Mouse (Mus musculus) embryo, embryonic 10 days (tissue): ENCODE results near the gene Cwc22.

Experiments
- DNase-seq: peaks from one replicate; pipeline ENCODE4 v3.0.0-alpha.2; 2015; ENCODE audit warnings: low spot score

Cwc22 gene

DNA sequence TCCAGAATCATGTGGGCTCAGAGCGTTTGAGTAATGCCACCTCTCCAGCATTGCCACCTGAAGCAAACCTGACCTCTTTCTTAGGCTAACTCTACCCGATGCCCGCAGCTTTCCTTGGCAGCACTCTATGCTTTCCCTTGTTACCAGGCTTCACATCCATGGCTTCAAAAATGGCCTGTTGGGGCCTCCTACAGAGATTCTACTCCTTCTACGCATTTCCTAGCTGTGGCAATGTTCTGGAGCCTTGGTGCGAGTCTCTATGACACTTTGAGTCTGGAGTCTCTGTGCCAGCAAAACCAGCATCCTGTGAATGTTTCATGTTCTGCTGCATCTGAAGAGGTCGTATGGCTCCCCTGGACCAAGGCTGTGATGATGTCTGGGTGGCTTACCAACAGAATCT lies 69.8 kb downstream of the Cwc22 start:
- no peak for DNase-seq

DNA sequence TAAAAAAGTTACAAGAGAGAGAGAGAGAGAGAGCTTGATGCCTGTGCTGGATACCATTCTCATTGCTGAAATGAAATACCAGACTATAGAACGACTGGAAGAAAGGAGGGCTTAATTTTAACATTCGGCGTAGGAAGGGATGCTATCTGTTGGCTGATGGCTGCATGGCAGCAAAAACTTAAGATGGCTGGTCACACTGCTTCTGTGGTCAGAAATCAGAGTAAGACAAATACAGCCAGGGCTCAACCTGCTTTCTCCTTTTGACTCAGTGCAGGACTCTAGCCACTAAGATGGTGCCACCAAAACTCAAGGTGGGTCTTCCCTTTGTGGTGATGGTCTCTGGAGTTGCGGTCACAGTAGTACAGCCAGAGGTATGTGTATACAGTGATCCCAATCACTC lies 70.7 kb downstream of the Cwc22 start:
- no peak for DNase-seq

DNA sequence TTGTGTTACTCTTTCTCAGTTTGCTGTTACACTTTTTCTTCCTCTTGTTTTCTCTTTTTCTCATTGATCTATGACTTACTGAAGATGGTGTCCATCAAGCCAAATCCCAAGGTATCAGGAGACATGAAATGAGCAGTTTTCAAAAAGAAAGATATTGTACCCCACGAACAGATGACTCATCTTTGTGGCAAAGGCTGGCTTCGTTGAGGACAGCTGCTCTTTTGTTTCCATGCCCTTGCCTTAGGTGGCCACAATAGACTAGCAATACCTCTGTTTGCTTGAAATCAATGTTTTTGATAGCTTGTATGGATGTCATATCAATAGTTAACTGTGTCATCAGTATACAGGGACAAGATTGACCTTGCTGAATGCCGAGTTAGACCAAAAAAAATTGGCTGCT lies 71.5 kb downstream of the Cwc22 start:
- no peak for DNase-seq

DNA sequence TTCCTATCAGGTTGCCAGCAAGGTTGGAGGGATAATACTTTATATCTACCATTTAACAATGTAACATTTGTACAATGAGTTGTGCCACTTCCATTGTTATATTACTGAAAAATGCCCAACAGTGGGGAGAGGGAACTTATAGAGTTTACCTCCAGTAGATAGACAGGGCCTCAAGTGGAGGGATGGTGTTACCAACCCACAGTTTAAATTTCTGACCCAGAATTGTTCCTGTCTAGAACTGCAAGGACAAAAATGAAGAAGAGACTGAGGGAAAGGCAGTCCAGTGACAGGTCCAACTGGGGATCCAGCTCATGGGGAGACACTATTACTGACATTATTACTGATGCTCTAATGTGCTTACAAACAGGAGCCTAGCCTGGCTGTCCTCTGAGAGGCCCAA lies 72.4 kb downstream of the Cwc22 start:
- no peak for DNase-seq

DNA sequence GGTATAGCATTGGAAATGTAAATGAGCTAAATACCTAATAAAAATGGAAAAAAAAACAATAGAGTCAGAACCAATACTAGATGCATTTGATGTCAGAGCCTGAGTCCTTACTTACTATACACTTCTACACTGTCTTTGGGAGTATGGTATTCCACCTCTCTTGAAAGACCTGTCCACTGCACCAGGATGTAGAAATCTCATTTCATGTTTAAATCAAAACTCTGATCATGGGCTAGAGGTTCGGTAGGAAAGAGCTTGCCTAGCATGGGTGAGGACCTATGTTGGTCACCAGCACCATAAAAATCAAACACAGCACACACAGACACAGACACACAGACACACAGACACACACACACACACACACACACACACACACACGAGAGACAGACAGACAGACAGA lies 73.5 kb downstream of the Cwc22 start:
- no peak for DNase-seq

DNA sequence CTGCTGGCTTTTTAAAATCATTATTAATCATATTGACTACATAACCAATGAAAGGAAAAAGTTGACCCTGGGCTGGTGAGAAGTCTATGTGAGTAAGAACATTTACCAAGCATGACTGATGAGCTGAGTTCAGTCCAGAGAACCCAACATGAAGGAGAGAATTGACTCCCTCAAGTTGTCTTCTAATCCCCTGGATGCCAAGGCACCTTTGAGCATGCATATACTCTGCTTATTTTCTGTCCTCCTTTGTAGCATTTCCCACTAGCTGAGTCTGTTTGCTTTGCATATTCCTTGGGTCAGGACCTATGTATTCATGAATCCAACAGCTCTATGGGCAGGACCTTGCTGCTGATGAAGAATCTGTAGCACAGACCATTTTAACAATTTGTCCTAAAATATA lies 75.0 kb downstream of the Cwc22 start:
- no peak for DNase-seq

DNA sequence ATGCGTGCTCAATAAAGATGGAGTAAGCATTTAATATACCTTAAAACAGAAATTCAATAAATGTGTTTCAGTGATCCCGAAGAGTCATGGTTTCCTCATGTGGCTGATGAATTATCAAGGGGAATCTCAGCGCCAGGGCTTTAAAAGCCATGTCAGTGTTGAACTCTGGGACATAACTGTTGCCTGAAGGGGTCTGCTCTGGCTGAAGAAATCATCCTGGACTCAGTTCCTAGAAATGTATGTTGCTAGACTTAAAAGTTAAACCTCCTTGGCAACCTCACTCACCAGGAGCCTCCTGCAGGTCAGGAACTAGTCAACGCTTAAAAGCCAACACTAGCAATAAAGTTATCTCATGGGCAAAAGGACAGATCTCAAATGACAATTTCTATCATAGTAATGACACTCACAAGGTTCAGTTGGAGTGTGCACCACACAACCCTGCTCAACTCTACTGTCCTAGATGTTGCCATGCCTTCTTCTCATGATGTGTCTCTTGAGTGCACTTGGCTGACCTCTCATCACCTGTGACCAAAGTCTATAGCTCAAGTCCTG lies 76.4 kb downstream of the Cwc22 start:
- DNase-seq: no peak

DNA sequence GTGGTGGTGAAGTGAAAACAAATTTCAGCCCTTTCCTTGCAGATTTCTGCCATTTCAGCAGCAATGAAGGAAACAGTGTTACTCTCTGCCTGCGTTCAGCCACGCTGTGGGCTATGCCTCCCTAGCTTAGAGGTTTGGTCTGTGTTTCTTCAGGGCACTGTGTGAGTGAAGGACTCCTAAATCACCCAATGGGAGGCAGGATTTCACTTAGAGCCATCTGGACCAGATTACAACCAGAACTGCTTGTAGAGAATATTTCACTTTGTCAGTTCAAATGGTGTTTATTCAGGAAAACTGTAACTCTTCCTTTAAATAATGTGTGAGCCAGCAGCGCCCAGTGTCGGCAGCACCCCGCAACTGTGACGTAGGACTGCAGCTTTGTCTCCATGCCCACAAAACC lies 82.2 kb downstream of the Cwc22 start:
- DNase-seq: peak; percentile 63

DNA sequence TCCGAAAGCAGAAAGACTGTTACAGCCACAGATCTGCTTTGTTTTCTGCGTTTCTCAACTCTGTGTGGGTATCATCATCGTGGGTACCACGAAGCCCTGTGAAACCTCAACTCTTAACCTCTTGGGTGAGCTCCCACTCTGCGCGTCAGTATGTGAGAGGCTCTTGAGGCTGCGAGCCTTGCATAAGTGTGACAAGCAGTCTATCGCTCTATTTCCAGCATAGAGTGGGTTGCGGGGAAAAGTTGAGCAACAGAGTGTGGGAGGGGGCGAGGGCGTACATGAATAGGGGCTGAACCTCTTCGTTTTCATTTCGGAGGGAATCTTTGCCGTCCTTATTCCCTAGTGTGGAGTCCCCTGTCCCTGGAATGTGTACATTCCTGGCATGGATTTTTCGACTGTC lies 82.7 kb downstream of the Cwc22 start:
- no peak for DNase-seq

DNA sequence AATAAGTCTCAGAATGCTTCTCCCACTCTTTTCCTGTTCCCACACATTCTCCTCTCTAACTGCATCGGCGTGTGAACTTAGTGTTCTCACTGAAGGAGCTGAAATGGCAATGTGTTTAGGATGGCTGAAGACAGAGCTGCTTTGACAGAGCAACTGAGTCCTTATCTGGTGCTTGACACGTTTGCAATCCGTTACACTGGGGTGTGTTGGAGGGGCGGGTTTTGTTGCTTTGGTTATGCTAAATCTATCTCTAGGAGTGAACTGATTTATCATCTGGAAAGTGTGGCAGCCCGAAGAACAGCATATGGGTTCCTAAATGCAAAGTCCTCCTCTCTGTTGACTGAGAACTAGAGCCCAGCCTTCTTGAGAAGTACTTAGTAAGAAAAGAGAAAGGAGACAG lies 104.7 kb downstream of the Cwc22 start:
- no peak for DNase-seq

DNA sequence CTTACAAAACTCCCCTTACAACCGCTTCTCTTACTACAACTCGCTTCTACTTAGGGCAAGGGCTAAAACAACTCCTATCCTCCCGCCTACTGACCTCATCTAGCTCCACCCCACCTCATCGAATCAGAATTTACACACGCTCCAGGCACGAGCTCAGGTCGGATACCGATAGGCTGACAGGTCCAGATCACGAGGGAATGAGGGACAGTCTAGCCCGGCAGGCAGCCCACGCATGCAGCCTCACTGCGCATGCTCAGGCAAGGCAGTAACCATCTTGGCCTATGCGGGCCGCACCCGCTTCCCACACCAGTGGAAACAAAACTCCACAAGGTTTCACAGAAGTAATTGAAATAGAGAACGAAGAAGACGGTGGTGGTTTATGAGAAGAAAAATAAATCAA lies 106.6 kb downstream of the Cwc22 start:
- DNase-seq: no peak

DNA sequence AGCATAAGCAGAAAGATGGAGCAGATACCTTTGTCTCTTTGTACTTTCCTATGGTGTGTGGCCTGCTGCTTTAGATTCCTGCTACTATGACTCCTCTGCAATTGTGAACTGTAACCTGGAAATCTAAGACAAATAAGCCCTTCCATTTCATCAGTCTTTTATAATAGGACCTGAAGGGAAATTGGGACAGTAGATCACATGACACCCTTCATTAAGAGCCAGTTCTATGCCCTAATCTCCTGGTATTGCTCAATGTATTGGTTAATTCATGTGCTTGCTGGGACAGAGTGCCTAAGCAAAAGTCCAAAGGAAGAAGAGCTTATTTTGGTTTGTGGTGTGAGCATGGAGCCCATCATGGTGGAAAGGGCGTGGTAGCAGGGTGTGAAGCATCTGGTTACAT lies 107.5 kb downstream of the Cwc22 start:
- DNase-seq: no peak

DNA sequence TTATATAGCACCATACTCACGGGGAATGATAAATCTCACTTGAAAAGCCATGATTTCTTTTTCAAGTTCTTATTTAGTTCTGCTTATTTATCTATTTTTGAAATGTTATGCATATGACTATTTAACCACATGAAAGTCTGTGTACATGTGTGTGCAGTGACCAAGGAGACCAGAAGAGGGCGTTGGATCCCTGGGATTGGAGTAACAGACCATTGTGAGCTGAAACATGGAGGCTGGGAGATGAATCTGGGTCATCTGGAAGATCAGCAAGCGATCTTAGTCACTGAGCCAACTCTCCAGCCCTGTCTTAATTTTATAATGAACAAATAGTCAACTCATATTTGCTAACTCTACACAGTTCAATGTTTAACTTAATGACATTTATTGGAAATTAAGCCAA lies 110.4 kb downstream of the Cwc22 start:
- no peak for DNase-seq
